Mouse (Mus musculus) olfactory bulb, adult 2 months (tissue): ENCODE data around the gene Arid5b.

ENCODE experiments used
- CTCF ChIP-seq: fragments of 200-500 bp; IDR thresholded peaks from 2 replicates; pipeline ENCODE4 v1.5.1; 2012; ENCODE audit warnings: low read depth, mild to moderate bottlenecking, low read length, moderate library complexity; ENCODE audit not compliant: insufficient read depth
- POLR2A ChIP-seq: fragments of 200-500 bp; IDR thresholded peaks from 2 replicates; pipeline ENCODE4 v1.6.1; 2012; ENCODE audit warnings: mild to moderate bottlenecking, low read depth, low read length, moderate library complexity; ENCODE audit not compliant: insufficient read depth

GRCm38 (mm10) chr10:68074291-68074690 lies 204.2 kb downstream of the Arid5b start:
- TF ChIP-seq CTCF (no peak), POLR2A (no peak)
